Mouse (Mus musculus) heart, embryonic 14.5 days (tissue): Measurements from ENCODE around the gene Zfp185. TPM values are rescaled to one million over a fixed set of nuclear protein-coding genes. Genes with fewer than 3 reads are reported as not detected.
"Not testable (repeated sequence)": the region's sequence is repeated elsewhere in the genome, so short reads cannot be mapped to it uniquely, and the experiment has no call there.

Experiments used
- ATAC-seq: fragments of 200-750 bp; cut with Nextera tagmentation; 2 replicates; pipeline ENCODE4 v1.8.0; 2017; ENCODE audit warnings: low read depth, moderate TSS enrichment; ENCODE audit not compliant: insufficient number of reproducible peaks, insufficient read depth, low FRiP score
- H3K27ac ChIP-seq, 2 experiments: fragments of 200-500 bp in 1 of 2; fragments of 300-500 bp in 1 of 2; sonication (generic) in 1 of 2; replicated peaks in 1 of 2; 2 replicates each; pipeline ENCODE4 v1.5.1; 2012 to 2014; ENCODE audit warnings: low read depth in 2 of 2, low read length in 2 of 2, control low read depth in 1 of 2, mild to moderate bottlenecking in 1 of 2, mixed read lengths in 1 of 2; ENCODE audit not compliant: control insufficient read depth in 1 of 2, insufficient read depth in 1 of 2
- H3K27me3 ChIP-seq: fragments of 300-500 bp; sonication (generic); 2 replicates; pipeline ENCODE4 v1.6.1; 2014; ENCODE audit warnings: mild to moderate bottlenecking, low read length, control low read depth; ENCODE audit not compliant: control insufficient read depth, insufficient read depth
- H3K36me3 ChIP-seq: fragments of 300-500 bp; sonication (generic); 2 replicates; pipeline ENCODE4 v1.6.1; 2014; ENCODE audit warnings: mild to moderate bottlenecking, control low read depth, low read length, mixed read lengths; ENCODE audit not compliant: control insufficient read depth, insufficient read depth
- H3K4me1 ChIP-seq, 2 experiments: fragments of 200-500 bp in 1 of 2; fragments of 300-500 bp in 1 of 2; sonication (generic) in 1 of 2; 2 replicates each; pipeline ENCODE4 v1.6.1; 2012 to 2014; ENCODE audit warnings: low read length in 2 of 2, control low read depth in 1 of 2, mixed read lengths in 1 of 2; ENCODE audit not compliant: control insufficient read depth in 2 of 2, insufficient read depth in 2 of 2
- H3K4me2 ChIP-seq: fragments of 300-500 bp; sonication (generic); 2 replicates; pipeline ENCODE4 v1.6.1; 2014; ENCODE audit warnings: mild to moderate bottlenecking, low read length
- H3K4me3 ChIP-seq, 2 experiments: fragments of 200-500 bp in 1 of 2; fragments of 300-500 bp in 1 of 2; sonication (generic) in 1 of 2; 2 replicates each; pipeline ENCODE4 v1.5.1; 2012 to 2014; ENCODE audit warnings: low read length in 2 of 2, mild to moderate bottlenecking in 2 of 2, control low read depth in 1 of 2, low read depth in 1 of 2, moderate library complexity in 1 of 2; ENCODE audit not compliant: control insufficient read depth in 1 of 2, insufficient read depth in 1 of 2
- H3K9ac ChIP-seq: fragments of 300-500 bp; sonication (generic); 2 replicates; pipeline ENCODE4 v1.6.1; 2014; ENCODE audit warnings: mild to moderate bottlenecking, low read length
- H3K9me3 ChIP-seq: fragments of 300-500 bp; sonication (generic); 2 replicates; pipeline ENCODE4 v1.6.1; 2016; ENCODE audit warnings: low read length, control low read depth; ENCODE audit not compliant: control insufficient read depth
- WGBS: fragments of 180-500 bp; shearing (Covaris S2); extraction: QIAGEN DNeasy Blood & Tissue Kit; methylation state at CpG from one replicate; pipeline ENCODE4 v1.1.7; 2014; 5-methylcytosine and 5-hydroxymethylcytosine counted together
- microRNA counts: library from miRNA; unstranded; fragments of <30 nt; microRNA quantifications from one replicate; lab custom pipeline; 2016
- microRNA-seq: library from miRNA; unstranded; fragments of <30 nt; microRNA quantifications from one replicate; pipeline ENCODE4, GENCODE M21; 2016
- polyA plus RNA-seq: library from polyadenylated mRNA; unstranded; fragments of >200 nt; fragmentation: Nextera tagmentation; extraction: Ambion mirVana; gene quantifications from 2 replicates; pipeline ENCODE4 v1.2.1, GENCODE M21; 2014

Gene Zfp185
- polyA plus RNA-seq, 1 experiment from 2014 or later = 4.9 TPM

DNA sequence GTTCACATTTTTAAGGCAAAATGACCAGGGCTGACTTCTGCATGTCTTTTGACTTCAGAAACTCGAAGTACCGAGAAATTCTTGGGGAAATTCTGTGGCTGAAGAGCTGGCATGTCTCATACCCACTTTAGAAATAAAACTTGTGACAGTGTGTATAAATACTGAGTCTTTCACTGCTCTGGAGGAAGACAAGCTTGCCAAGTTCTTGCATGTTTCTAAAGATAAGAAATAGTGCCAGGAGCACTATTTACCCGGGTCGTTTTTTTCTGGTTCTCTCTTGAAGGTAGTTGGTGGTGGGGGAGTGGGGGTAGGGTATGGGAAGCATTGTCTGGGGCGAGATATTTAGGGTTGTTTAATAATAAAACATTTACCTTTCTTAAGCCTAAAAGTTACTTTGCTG is 75.2 kb downstream of the Zfp185 start:
- no peak for ATAC-seq
- Histone ChIP-seq H3K4me2 (no peak overlapping the region), H3K4me3 (no peak overlapping the region), H3K27ac (no peak overlapping the region), H3K9ac (no peak overlapping the region), H3K9me3 (no peaks in the 10 kb centered on the region), H3K36me3 (no peaks in the 10 kb centered on the region), H3K4me1 (no peaks in the 10 kb centered on the region), H3K27me3 (no peaks in the 10 kb centered on the region)
- WGBS = 39% methylated on average over 5 of the region's 5 CpGs

DNA sequence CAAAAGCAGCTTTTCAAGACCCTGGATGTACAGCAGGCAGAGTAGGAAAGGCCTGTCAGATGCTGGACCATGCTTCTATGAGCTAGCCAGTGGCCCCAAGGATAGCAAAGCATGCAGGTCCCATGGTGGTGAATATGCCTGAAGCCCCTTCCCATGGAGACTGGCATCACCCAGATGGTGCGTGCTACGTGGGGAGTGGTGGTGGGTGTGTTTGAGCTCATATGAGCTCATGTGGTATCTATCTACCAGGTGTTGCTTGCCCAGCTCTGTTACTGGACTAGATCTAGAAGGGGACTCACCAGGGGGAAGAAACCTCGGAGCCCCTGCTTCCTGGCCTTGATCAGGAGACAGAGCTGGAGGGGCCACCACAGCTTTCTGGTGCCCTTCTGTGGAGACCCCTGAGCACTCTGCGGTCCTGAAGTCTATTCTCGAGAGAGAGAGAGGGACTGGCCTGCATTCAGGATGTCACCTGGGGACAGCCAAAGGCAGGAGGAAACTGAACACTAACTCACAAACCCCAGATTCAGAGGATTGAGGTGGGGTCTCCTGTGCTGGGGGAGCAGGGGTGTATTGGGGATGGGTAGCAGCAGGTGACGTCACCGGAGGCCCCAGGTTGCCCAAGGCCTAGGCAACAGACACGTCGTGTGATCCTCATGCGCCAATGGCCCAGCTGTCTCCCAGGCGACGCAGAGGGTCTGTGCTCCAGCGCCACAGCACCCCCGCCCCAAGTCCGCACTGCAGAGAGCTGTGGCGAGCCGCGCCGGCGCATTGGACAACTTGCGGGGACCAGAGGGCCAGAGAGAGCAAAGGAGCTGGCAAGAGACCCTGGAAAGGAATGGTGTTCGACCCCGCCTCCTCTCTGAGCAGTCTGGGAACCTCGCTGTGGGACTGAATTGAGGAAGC is 76.6 kb downstream of the Zfp185 start:
- Histone ChIP-seq H3K27me3 (no peaks in the 10 kb centered on the region), H3K9me3 (no peaks in the 10 kb centered on the region), H3K4me1 (no peaks in the 10 kb centered on the region), H3K36me3 (no peaks in the 10 kb centered on the region), H3K27ac (no peak overlapping the region), H3K4me3 (no peak overlapping the region; a peak in 1 of 4 replicates), H3K4me2 (peak overlapping the region; percentile 46), H3K9ac (no peak overlapping the region)
- 30% methylated on average over 24 of the region's 24 CpGs for WGBS
- ATAC-seq = no peak

DNA sequence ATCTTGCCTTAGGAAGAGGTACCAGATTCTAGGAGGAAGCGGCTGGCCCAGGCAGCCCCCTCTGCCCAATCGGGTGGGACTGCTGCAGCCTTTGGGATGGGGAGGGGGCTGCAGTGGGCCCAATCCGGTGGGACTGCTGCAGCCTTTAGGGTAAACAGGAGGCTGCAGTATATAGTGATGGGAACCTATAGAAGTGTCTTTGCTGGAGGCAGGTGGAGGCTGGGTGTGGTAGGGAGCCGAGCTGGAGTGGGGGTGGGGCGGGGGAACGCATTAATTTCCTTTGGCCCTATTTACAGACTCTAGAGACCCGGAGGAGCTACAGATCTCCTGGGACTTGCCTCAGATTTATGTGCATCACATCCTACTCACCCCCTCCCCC is 77.3 kb downstream of the Zfp185 start, which contains the start of gene Pnma3:
Gene Pnma3, plus strand, starts transcription at position 373 of the 379 bp plus-strand sequence.
- Histone ChIP-seq H3K9me3 (no peaks in the 10 kb centered on the region), H3K9ac (no peak within 1 kb of the TSS), H3K36me3 (no peaks in the 10 kb centered on the region), H3K27me3 (no peaks in the 10 kb centered on the region), H3K4me1 (no peaks in the 10 kb centered on the region), H3K27ac (no peak within 1 kb of the TSS), H3K4me2 (peak within 1 kb of the TSS; percentile 46), H3K4me3 (no peak within 1 kb of the TSS; a peak in 1 of 4 replicates)
- no peak for ATAC-seq
- WGBS = 41% methylated on average over 7 of the region's 7 CpGs

DNA sequence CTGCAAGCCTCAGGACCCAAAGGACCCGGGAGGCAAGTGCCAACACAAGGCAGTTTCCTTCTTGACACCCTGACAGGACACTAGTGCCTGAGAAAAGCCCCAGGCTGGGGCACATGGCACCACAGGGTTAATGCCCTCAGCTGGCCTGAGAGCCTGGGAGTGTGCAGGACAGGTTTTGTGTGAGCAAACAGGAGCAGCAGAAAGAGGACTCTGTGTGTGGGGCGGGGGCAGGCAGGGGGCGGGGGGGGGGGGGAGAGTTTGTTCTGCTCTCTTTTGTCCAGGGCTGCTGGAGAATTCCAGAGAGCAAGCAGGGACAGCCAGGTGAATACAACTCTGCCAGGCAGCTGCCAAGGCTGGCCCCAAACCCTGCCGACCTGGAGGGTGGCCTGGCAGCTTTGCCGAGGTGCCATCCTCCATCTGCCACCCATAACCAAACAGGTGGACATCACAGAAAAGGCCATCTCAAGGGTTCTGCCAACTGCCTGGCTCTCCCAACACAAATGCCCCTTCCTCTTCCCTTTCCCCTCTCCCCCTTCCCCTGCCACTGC is 79.7 kb downstream of the Zfp185 start:
- H3K4me2 ChIP-seq, H3K36me3 ChIP-seq, H3K4me3 ChIP-seq, H3K9me3 ChIP-seq, H3K9ac ChIP-seq, H3K4me1 ChIP-seq, H3K27ac ChIP-seq, ATAC-seq, H3K27me3 ChIP-seq: not testable (repeated sequence)
- WGBS = no CpG with 5 or more reads among the region's 5 CpGs

MicroRNA genes within 50 kb of the gene (microRNA counts, 519-probe panel; counts per million panel counts)
- 322 counts per million, percentile 70 among the panel's probes with 10 or more counts for microRNA mmu-miR-2137 (lab: Ali Mortazavi, UCI)

Small RNA genes lying within 50 kb of the gene (microRNA-seq; reads per million reads assigned to microRNA genes)
- not detected for gene Mir2137

Other genes with a start within 250 kb of the Zfp185 start
- gene Gabrq, start 162.2 kb upstream of the Zfp185 start, polyA plus RNA-seq = 0.15 and 0.28 TPM in 2 replicates
- 63.5 and 68.6 TPM in 2 replicates for gene Cetn2, start 68.9 kb upstream of the Zfp185 start, polyA plus RNA-seq
- 15.5 and 16.5 TPM in 2 replicates for gene Nsdhl, start 68.8 kb upstream of the Zfp185 start, polyA plus RNA-seq
- gene Pnma5, start 49.8 kb downstream of the Zfp185 start, polyA plus RNA-seq = 0.11 TPM in 1 of 2 replicates, not detected in the other
- gene Pnma3, start 77.4 kb downstream of the Zfp185 start, polyA plus RNA-seq = not detected in 2 replicates
- gene Xlr4a, start 95.1 kb downstream of the Zfp185 start, polyA plus RNA-seq = 1.8 TPM in 1 of 2 replicates, not detected in the other
- 1.4 TPM in 2 replicates for gene Xlr3a, start 109.8 kb downstream of the Zfp185 start, polyA plus RNA-seq
- not detected in 2 replicates for gene Gm14685, start 129.7 kb downstream of the Zfp185 start, polyA plus RNA-seq
- not detected in 2 replicates for gene Xlr5b, start 161.5 kb downstream of the Zfp185 start, polyA plus RNA-seq
- gene DXBay18, start 162.1 kb downstream of the Zfp185 start, polyA plus RNA-seq = not detected in 2 replicates
- gene Spin2d, start 189.7 kb downstream of the Zfp185 start, polyA plus RNA-seq = not detected in 2 replicates
- gene Xlr3b, start 204.9 kb downstream of the Zfp185 start, polyA plus RNA-seq = 2.7 and 11.9 TPM in 2 replicates
- 0.26 and 2.3 TPM in 2 replicates for gene Xlr4b, start 227.0 kb downstream of the Zfp185 start, polyA plus RNA-seq
- gene F8a, start 241.0 kb downstream of the Zfp185 start, polyA plus RNA-seq = 9.4 and 10.0 TPM in 2 replicates